In genomic region chr10:94461378-94461777, GRCm38 (mm10) we compare ENCODE assay signal across 12 mouse cellular contexts.
A peak's percentile ranks its signal among the peaks of the same experiment; 100 is the strongest.
DNase-seq lines count a peak whose midpoint lies in the region; ATAC-seq and TF ChIP-seq lines count a peak whose summit lies in the region.
"Had no signal": no experiment of that assay in that cellular context is flagged by ENCODE, and none has a peak within 500 bp of the region (broad histone marks: within the 10 kb centered on the region; RNA-seq: fewer than 3 reads in every experiment).

No protein-coding gene starts in this region.

- no peak overlapping the region for H3K27ac ChIP-seq in lung, postnatal 0 days (ENCODE audit: low read length)
- H3K27ac ChIP-seq: liver, embryonic 13.5 days had no signal

- no peak for TF ChIP-seq POLR2A in brain, embryonic 14.5 days (IDR thresholded peaks at IDR 0.05; ENCODE audit: borderline replicate concordance, extremely low read depth, insufficient read depth, insufficient read length, poor library complexity, severe bottlenecking)

- peaks cover 14% of the 10 kb centered on the region; the same call in 1 of the 2 replicates for H3K4me1 ChIP-seq in lung, postnatal 0 days (ENCODE audit: insufficient read depth, low read depth, low read length)
- H3K4me1 ChIP-seq: liver, embryonic 13.5 days had no signal

- TF ChIP-seq CTCF in lung, postnatal 0 days (IDR thresholded peaks at IDR 0.05), result peak; percentile 72
- peak; percentile 55 for TF ChIP-seq CTCF in brain, embryonic 14.5 days (IDR thresholded peaks at IDR 0.05; ENCODE audit: borderline replicate concordance, extremely low read depth, insufficient read depth, insufficient read length)

- H3K9ac ChIP-seq in lung, postnatal 0 days (replicated peaks; ENCODE audit: low read depth), result no peak overlapping the region
- H3K9ac ChIP-seq: liver, embryonic 13.5 days had no signal

- no peak for TF ChIP-seq EP300 in lung, postnatal 0 days (IDR thresholded peaks at IDR 0.05)

- no peak overlapping the region for H3K4me2 ChIP-seq in lung, postnatal 0 days (replicated peaks; ENCODE audit: low read depth, low read length)
- H3K4me2 ChIP-seq: liver, embryonic 13.5 days had no signal

- DNase-seq in cerebellum, postnatal 10 days, result peak; percentile 42 to 59
- no peak for DNase-seq in lung, postnatal 0 days (ENCODE audit: low spot score)
- no peak for DNase-seq in lung, postnatal 36 days
- no peak for DNase-seq in brain, embryonic 14.5 days (ENCODE audit: low read depth)
- peak; percentile 29 for DNase-seq in thymus, postnatal 0 days (ENCODE audit: low spot score)
- DNase-seq in left cerebral cortex, postnatal 25 days (ENCODE audit: low spot score in 2 of 2), result no peak
- no peak for DNase-seq in layer of hippocampus, adult 9-11 months
- DNase-seq: embryo, embryonic 11 days; gastrocnemius, postnatal 25 days; liver, embryonic 13.5 days had no signal

- ATAC-seq in cerebellum, adult (ENCODE audit: insufficient number of reproducible peaks, low FRiP score, low TSS enrichment), result no peak
- ATAC-seq in lung, postnatal 0 days, result no peak
- ATAC-seq: intestine, embryonic 16.5 days had no signal

- WGBS in lung, postnatal 0 days, result 91% methylated on average over 3 of the region's 3 CpGs

- no peaks in the 10 kb centered on the region for H3K9me3 ChIP-seq in lung, postnatal 0 days (ENCODE audit: low read length)
- H3K9me3 ChIP-seq: liver, embryonic 13.5 days had no signal

- no peaks in the 10 kb centered on the region for H3K36me3 ChIP-seq in lung, postnatal 0 days (ENCODE audit: insufficient read depth, low read length)
- H3K36me3 ChIP-seq: liver, embryonic 13.5 days had no signal

- intact Hi-C loops in left cerebral cortex, postnatal 25 days (cut with DNase I), result no loop called here

- no peaks in the 10 kb centered on the region for H3K27me3 ChIP-seq in lung, postnatal 0 days (replicated peaks; ENCODE audit: insufficient read depth, low read length)
- H3K27me3 ChIP-seq: liver, embryonic 13.5 days had no signal

- H3K4me3 ChIP-seq in lung, postnatal 0 days (ENCODE audit: low read depth, low read length), result no peak overlapping the region
- H3K4me3 ChIP-seq: liver, embryonic 13.5 days had no signal

Comparison
In these comparisons a context has a peak if more than half of its experiments do, and no peak if none do; other contexts are left out.
1. DNase-seq: peak in cerebellum, postnatal 10 days (2 of 2) and thymus, postnatal 0 days (single experiment); none in lung, postnatal 0 days (single experiment), lung, postnatal 36 days (single experiment), brain, embryonic 14.5 days (single experiment), left cerebral cortex, postnatal 25 days (0 of 2) and layer of hippocampus, adult 9-11 months (single experiment).